Mouse (Mus musculus): ENCODE measurements around the gene Olfr854. TPM values are rescaled to one million over a fixed set of nuclear protein-coding genes. Genes with fewer than 3 reads are reported as not detected.

Olfr854 gene
- total RNA-seq (2015; ENCODE audit: low replicate concordance) (not detected in 2 replicates), total RNA-seq (2017; ENCODE audit: low replicate concordance) (not detected in 2 replicates)

DNA sequence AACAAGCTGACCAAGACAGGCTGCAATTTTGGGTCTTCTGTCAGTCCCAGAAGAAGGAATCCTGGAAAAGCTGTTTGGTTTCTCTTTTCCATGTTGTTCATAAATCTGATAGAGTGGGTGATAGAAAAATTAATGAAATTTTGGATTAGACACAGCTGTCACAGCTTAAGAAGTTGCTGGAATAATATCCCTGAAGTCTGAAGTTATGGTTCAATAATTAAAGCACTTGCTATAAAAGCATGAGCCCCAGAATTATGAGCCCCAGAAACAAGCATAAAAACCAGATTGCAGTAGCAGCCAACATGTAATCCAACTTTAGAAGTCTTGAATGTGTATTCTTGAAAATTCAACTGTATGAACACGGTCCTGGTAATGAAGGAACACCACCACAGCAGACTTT, at the start of gene Olfr854:
TSS of gene Olfr854 (minus strand) at position 101 of the 400 bp plus-strand sequence.
- ATAC-seq (replicated peaks; ENCODE audit: low FRiP score, poor library complexity, severe bottlenecking), result no peak

DNA sequence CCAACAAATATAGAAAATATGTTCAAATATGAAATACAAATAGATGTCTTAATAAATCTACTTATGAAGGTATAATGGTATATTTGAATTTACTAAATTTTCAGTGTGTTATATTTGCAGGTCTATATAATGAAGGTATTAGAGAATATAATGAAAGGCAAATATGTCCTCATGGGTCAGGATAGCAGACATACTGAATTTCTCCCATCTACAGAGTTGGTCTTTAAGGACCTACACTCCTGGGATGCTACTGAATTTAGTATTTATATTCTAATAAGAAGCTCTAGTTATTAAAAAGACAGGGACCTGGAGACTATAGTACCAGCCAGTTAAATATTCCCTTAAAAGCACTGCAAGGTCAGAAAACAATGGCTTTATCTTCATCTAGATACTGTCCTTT, 15.1 kb upstream of the Olfr854 start, which contains the start of gene Olfr855:
TSS of gene Olfr855 (plus strand) at position 301 of the 400 bp plus-strand sequence.
- ATAC-seq (replicated peaks; ENCODE audit: low FRiP score, poor library complexity, severe bottlenecking), result no peak

DNA sequence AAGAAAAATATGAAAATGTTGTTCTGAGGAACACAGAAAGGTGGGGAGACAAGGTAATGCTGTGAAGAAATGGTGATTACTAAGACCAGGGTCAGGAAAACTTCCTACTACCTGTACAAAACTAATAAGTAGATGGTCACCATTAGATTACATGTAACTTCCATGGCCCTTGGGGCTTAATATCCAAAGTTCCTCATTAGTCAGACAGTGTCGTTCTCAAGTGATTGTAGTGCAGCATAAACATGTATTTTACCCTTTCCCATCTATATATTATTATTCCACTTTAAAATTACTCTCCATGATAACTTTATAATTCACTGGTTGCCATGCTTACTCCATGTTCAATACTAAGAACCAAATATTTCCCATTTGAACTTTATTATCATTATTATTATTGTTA, 26.2 kb downstream of the Olfr854 start, which contains the start of gene Olfr853:
TSS of gene Olfr853 (minus strand) at position 101 of the 400 bp plus-strand sequence.
- ATAC-seq (replicated peaks; ENCODE audit: low FRiP score, poor library complexity, severe bottlenecking), result no peak

Other genes starting within 250 kb of the Olfr854 start
- not detected in 2 replicates for gene Olfr845, start 230.9 kb downstream of the Olfr854 start, total RNA-seq (2015; ENCODE audit: low replicate concordance)
- not detected in 2 replicates for gene Olfr845, start 230.9 kb downstream of the Olfr854 start, total RNA-seq (2017; ENCODE audit: low replicate concordance)
- gene Olfr846, start 203.4 kb downstream of the Olfr854 start, total RNA-seq (2015; ENCODE audit: low replicate concordance), result not detected in 2 replicates
- not detected in 2 replicates for gene Olfr846, start 203.4 kb downstream of the Olfr854 start, total RNA-seq (2017; ENCODE audit: low replicate concordance)
- not detected in 2 replicates for gene Olfr847, start 188.7 kb downstream of the Olfr854 start, total RNA-seq (2015; ENCODE audit: low replicate concordance)
- not detected in 2 replicates for gene Olfr847, start 188.7 kb downstream of the Olfr854 start, total RNA-seq (2017; ENCODE audit: low replicate concordance)
- gene Olfr849, start 127.1 kb downstream of the Olfr854 start, total RNA-seq (2015; ENCODE audit: low replicate concordance), result not detected in 2 replicates
- gene Olfr849, start 127.1 kb downstream of the Olfr854 start, total RNA-seq (2017; ENCODE audit: low replicate concordance), result not detected in 2 replicates
- not detected in 2 replicates for gene Olfr850, start 89.1 kb downstream of the Olfr854 start, total RNA-seq (2015; ENCODE audit: low replicate concordance)
- not detected in 2 replicates for gene Olfr850, start 89.1 kb downstream of the Olfr854 start, total RNA-seq (2017; ENCODE audit: low replicate concordance)
- not detected in 2 replicates for gene Olfr851, start 74.1 kb downstream of the Olfr854 start, total RNA-seq (2015; ENCODE audit: low replicate concordance)
- gene Olfr851, start 74.1 kb downstream of the Olfr854 start, total RNA-seq (2017; ENCODE audit: low replicate concordance), result not detected in 2 replicates
- gene Olfr853, start 26.3 kb downstream of the Olfr854 start, total RNA-seq (2015; ENCODE audit: low replicate concordance), result not detected in 2 replicates
- gene Olfr853, start 26.3 kb downstream of the Olfr854 start, total RNA-seq (2017; ENCODE audit: low replicate concordance), result not detected in 2 replicates
- not detected in 2 replicates for gene Olfr855, start 15.2 kb upstream of the Olfr854 start, total RNA-seq (2015; ENCODE audit: low replicate concordance)
- gene Olfr855, start 15.2 kb upstream of the Olfr854 start, total RNA-seq (2017; ENCODE audit: low replicate concordance), result not detected in 2 replicates
- gene Zfp317, start 54.7 kb upstream of the Olfr854 start, total RNA-seq (2015; ENCODE audit: low replicate concordance), result 5.8 and 7.5 TPM in 2 replicates
- gene Zfp317, start 54.7 kb upstream of the Olfr854 start, total RNA-seq (2017; ENCODE audit: low replicate concordance), result 4.3 and 11.3 TPM in 2 replicates
- gene Olfr857, start 142.1 kb upstream of the Olfr854 start, total RNA-seq (2015; ENCODE audit: low replicate concordance), result not detected in 2 replicates
- not detected in 2 replicates for gene Olfr857, start 142.1 kb upstream of the Olfr854 start, total RNA-seq (2017; ENCODE audit: low replicate concordance)
- not detected in 2 replicates for gene Olfr58, start 212.9 kb upstream of the Olfr854 start, total RNA-seq (2015; ENCODE audit: low replicate concordance)
- gene Olfr58, start 212.9 kb upstream of the Olfr854 start, total RNA-seq (2017; ENCODE audit: low replicate concordance), result not detected in 2 replicates
- not detected in 2 replicates for gene Olfr859, start 237.5 kb upstream of the Olfr854 start, total RNA-seq (2015; ENCODE audit: low replicate concordance)
- gene Olfr859, start 237.5 kb upstream of the Olfr854 start, total RNA-seq (2017; ENCODE audit: low replicate concordance), result not detected in 2 replicates